Mouse (Mus musculus): ENCODE measurements around the gene Mmd. TPM values are rescaled to one million over a fixed set of nuclear protein-coding genes. Genes with fewer than 3 reads are reported as not detected.

Mmd gene
- polyA plus RNA-seq, 1 experiment from 2014 or later = 41.3 TPM

Other genes starting within 250 kb of the Mmd start
- 9.2 and 10.2 TPM in 2 replicates for gene Pctp, start 246.6 kb upstream of the Mmd start, polyA plus RNA-seq (2014; fragmentation: Nextera tagmentation; extraction: Ambion mirVana)
- 4.7 and 5.8 TPM in 2 replicates for gene Tmem100, start 219.1 kb upstream of the Mmd start, polyA plus RNA-seq (2014; fragmentation: Nextera tagmentation; extraction: Ambion mirVana)
- gene Gm45716, start 61.8 kb upstream of the Mmd start, polyA plus RNA-seq (2014; fragmentation: Nextera tagmentation; extraction: Ambion mirVana) = 18.0 and 19.3 TPM in 2 replicates
- 1.2 and 2.2 TPM in 2 replicates for gene Hlf, start 141.4 kb downstream of the Mmd start, polyA plus RNA-seq (2014; fragmentation: Nextera tagmentation; extraction: Ambion mirVana)

Measured in forebrain, embryonic 11.5 days (tissue).